Mouse (Mus musculus) intestine, postnatal 0 days (tissue): Measurements from ENCODE around the gene Ddx46. TPM values are rescaled to one million over a fixed set of nuclear protein-coding genes. Genes with fewer than 3 reads are reported as not detected.
"Not testable (repeated sequence)": the region's sequence is repeated elsewhere in the genome, so short reads cannot be mapped to it uniquely, and the experiment has no call there.

ENCODE experiments used
- ATAC-seq: fragments of 200-750 bp; cut with Nextera tagmentation; 2 replicates; pipeline ENCODE4 v1.8.0; 2017; ENCODE audit warnings: mild to moderate bottlenecking, moderate TSS enrichment, moderate library complexity
- H3K27ac ChIP-seq: fragments of 300-500 bp; sonication (generic); 2 replicates; pipeline ENCODE4 v1.5.1; 2014; ENCODE audit warnings: mild to moderate bottlenecking, low read depth, low read length, moderate library complexity
- H3K27me3 ChIP-seq: fragments of 300-500 bp; sonication (generic); replicated peaks from 2 replicates; pipeline ENCODE4 v1.6.1; 2014; ENCODE audit warnings: low read length, mixed read lengths; ENCODE audit not compliant: control insufficient read depth, insufficient read depth
- H3K36me3 ChIP-seq: fragments of 300-500 bp; sonication (generic); 2 replicates; pipeline ENCODE4 v1.6.1; 2014; ENCODE audit warnings: mild to moderate bottlenecking, moderate library complexity; ENCODE audit not compliant: control insufficient read depth, insufficient read depth
- H3K4me1 ChIP-seq: fragments of 300-500 bp; sonication (generic); replicated peaks from 2 replicates; pipeline ENCODE4 v1.6.1; 2014; ENCODE audit warnings: antibody characterized with exemption, low read length, mixed read lengths; ENCODE audit not compliant: control insufficient read depth, insufficient read depth
- H3K4me2 ChIP-seq: fragments of 300-500 bp; sonication (generic); replicated peaks from 2 replicates; pipeline ENCODE4 v1.6.1; 2014; ENCODE audit warnings: low read depth, mild to moderate bottlenecking, moderate library complexity
- H3K4me3 ChIP-seq: fragments of 300-500 bp; sonication (generic); 2 replicates; pipeline ENCODE4 v1.5.1; 2014; ENCODE audit warnings: low read depth, low read length
- H3K9ac ChIP-seq: fragments of 300-500 bp; sonication (generic); 2 replicates; pipeline ENCODE4 v1.6.1; 2014; ENCODE audit warnings: mild to moderate bottlenecking, low read depth, low read length
- H3K9me3 ChIP-seq: fragments of 300-500 bp; sonication (generic); 2 replicates; pipeline ENCODE4 v1.6.1; 2016; ENCODE audit warnings: mixed run types; ENCODE audit not compliant: control insufficient read depth
- CTCF ChIP-seq: sonication (generic); IDR thresholded peaks from 2 replicates; pipeline ENCODE4 v1.5.1; 2016; ENCODE audit warnings: low read depth, mild to moderate bottlenecking, control low read depth, antibody characterized with exemption, moderate library complexity
- WGBS: fragments of 180-500 bp; shearing (Covaris S2); extraction: QIAGEN DNeasy Blood & Tissue Kit; methylation state at CpG from one replicate; pipeline ENCODE4 v1.1.7; 2014; 5-methylcytosine and 5-hydroxymethylcytosine counted together
- polyA plus RNA-seq: library from polyadenylated mRNA; unstranded; fragments of >200 nt; fragmentation: Nextera tagmentation; extraction: Ambion mirVana; gene quantifications from 2 replicates; pipeline ENCODE4 v1.2.1, GENCODE M21; 2015

Ddx46 gene
- polyA plus RNA-seq, 1 experiment from 2014 or later, result 15.6 TPM

DNA sequence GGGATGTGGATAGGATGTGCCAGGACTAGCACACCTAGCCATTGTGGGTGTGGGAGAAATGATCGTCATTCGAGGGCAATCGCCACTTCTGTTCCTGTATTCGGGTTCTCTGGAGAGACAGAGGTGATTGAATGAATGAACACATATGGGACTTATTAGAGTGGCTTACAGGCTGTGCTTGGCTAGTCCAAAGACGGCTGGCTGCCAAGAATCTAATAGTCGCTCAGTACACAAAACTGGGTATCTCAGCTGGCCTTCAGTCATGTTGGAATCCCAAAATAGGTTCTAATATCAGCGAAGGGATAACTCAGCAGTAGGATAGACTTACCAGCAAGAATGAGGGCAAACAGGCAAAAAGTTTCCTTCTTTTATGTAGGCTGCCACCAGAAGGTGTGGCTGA, 22.8 kb upstream of the Ddx46 start:
- TF ChIP-seq CTCF, result no peak
- Histone ChIP-seq H3K4me2 (no peak overlapping the region), H3K4me1 (no peaks in the 10 kb centered on the region), H3K36me3 (peaks cover 35% of the 10 kb centered on the region), H3K9me3 (no peaks in the 10 kb centered on the region), H3K4me3 (no peak overlapping the region), H3K27ac (no peak overlapping the region), H3K9ac (no peak overlapping the region), H3K27me3 (no peaks in the 10 kb centered on the region)
- WGBS, result 90% methylated on average over 7 of the region's 7 CpGs
- no peak for ATAC-seq

DNA sequence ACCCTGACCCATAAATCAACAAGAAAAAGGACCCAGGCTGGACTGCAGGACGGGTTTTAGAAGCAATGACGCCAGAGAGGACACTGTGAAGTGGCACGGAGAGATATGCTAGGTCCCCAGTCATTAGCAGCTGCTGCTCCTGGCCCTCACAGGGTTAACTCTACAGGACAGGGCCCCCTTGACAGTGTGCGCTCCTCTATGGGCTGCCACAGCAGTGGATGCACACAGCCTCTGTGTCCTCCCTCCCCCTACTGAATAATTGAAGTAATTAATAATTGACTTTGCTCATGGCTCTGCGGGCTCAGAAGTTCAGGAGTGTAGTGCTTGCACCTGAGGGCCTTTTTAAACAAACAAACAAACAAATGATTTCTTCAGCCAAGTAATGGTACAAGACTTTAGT, 21.4 kb upstream of the Ddx46 start:
- WGBS, result 35% methylated on average over 5 of the region's 5 CpGs
- ATAC-seq, result peak; percentile 25; the same call in 1 of the 2 replicates
- no peaks in the 10 kb centered on the region for H3K27me3 ChIP-seq

DNA sequence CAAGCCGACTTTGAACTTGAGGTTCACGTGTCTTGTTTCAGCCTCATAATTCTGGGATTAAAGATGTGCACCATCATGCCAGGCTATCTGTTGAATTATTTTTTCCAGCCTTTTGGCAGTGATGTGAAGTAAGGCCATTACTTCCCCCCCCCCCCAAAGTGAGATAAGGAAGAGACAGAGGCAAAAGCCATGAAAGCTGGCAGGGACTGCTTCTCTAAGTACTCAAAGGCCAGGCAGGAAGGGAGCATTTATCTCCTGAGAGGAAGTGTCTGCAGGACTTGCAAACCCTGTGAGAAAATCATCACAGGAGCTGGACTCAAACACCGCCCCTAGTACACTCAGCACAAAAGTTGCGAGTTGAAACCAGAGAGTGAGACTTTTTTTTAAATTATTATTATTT, 15.5 kb upstream of the Ddx46 start:
- TF ChIP-seq CTCF, result no peak
- Histone ChIP-seq H3K4me3 (no peak overlapping the region), H3K4me2 (no peak overlapping the region), H3K27ac (no peak overlapping the region), H3K4me1 (no peaks in the 10 kb centered on the region), H3K9me3 (no peaks in the 10 kb centered on the region), H3K27me3 (no peaks in the 10 kb centered on the region), H3K9ac (no peak overlapping the region), H3K36me3 (no peaks in the 10 kb centered on the region)
- WGBS, result 76% methylated on average over 4 of the region's 4 CpGs
- ATAC-seq, result no peak

More for the DNA sequence above, 21.4 kb upstream of the Ddx46 start:
- H3K36me3 ChIP-seq, result peaks cover 22% of the 10 kb centered on the region
- H3K9me3 ChIP-seq, result no peaks in the 10 kb centered on the region
- H3K4me2 ChIP-seq, result no peak overlapping the region
- H3K4me3 ChIP-seq, result no peak overlapping the region
- H3K9ac ChIP-seq, result no peak overlapping the region
- no peaks in the 10 kb centered on the region for H3K4me1 ChIP-seq
- no peak for TF ChIP-seq CTCF
- H3K27ac ChIP-seq, result no peak overlapping the region

DNA sequence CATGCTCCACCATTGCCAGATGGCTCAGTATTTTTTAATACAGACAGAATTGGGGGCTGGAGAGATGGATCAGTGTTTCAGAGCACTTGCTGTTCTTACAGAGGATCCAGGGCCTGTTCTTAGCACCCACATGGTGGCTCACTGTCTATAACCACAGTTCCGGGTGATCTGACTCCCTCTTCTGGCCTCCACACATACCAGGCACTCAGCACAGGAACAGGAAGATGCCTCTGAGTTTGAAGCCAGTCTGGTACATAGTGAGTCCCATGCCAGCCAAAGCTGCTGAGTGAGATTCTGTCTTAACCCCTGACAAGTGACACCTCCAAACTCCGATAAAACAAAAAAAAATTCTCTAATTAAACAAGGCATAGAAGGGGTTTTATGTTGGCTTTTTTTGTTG, 14.6 kb upstream of the Ddx46 start:
- WGBS, result 83% methylated on average over 2 of the region's 2 CpGs
- TF ChIP-seq CTCF, result no peak

DNA sequence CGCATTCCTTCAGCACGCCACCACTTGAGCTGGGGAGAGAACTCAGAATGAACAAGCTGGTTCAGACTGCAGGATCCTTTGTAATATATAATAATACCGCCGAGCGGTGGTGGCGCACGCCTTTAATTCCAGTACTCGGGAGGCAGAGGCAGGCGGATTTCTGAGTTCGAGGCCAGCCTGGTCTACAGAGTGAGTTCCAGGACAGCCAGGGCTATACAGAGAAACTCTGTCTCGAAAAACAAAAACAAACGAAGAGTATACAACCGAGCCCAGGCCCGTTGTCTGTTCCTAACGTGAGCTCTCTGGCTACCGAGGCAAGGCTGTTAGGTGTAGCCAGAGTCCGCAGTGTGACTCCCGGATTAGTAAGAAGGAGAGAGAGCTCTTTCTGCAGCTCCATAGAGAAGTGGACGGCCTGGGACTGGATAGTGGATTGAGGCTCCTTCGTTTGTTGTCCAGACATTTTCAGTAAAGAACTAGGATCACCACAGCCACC, 12.6 kb upstream of the Ddx46 start:
- not testable (repeated sequence) for ATAC-seq, H3K27me3 ChIP-seq, H3K4me1 ChIP-seq, H3K9me3 ChIP-seq
- peak overlapping the region; percentile 58; the same call in 1 of the 2 replicates for H3K27ac ChIP-seq
- H3K4me2 ChIP-seq, result peak overlapping the region; percentile 80
- H3K36me3 ChIP-seq, result peaks cover 14% of the 10 kb centered on the region; the same call in 1 of the 2 replicates
- H3K4me3 ChIP-seq, result peak overlapping the region; percentile 88
- peak overlapping the region; percentile 84 for H3K9ac ChIP-seq
- WGBS, result 13% methylated on average over 20 of the region's 20 CpGs

More for the DNA sequence above, 14.6 kb upstream of the Ddx46 start:
- H3K4me3 ChIP-seq, result no peak overlapping the region
- 0 out of 2 replicates have a peak, but pooled peaks cover 5% of the 10 kb centered on the region for H3K36me3 ChIP-seq
- H3K4me1 ChIP-seq, result no peaks in the 10 kb centered on the region
- no peak overlapping the region for H3K4me2 ChIP-seq
- no peaks in the 10 kb centered on the region for H3K27me3 ChIP-seq
- no peaks in the 10 kb centered on the region for H3K9me3 ChIP-seq
- no peak for ATAC-seq
- no peak overlapping the region for H3K9ac ChIP-seq
- no peak overlapping the region for H3K27ac ChIP-seq

DNA sequence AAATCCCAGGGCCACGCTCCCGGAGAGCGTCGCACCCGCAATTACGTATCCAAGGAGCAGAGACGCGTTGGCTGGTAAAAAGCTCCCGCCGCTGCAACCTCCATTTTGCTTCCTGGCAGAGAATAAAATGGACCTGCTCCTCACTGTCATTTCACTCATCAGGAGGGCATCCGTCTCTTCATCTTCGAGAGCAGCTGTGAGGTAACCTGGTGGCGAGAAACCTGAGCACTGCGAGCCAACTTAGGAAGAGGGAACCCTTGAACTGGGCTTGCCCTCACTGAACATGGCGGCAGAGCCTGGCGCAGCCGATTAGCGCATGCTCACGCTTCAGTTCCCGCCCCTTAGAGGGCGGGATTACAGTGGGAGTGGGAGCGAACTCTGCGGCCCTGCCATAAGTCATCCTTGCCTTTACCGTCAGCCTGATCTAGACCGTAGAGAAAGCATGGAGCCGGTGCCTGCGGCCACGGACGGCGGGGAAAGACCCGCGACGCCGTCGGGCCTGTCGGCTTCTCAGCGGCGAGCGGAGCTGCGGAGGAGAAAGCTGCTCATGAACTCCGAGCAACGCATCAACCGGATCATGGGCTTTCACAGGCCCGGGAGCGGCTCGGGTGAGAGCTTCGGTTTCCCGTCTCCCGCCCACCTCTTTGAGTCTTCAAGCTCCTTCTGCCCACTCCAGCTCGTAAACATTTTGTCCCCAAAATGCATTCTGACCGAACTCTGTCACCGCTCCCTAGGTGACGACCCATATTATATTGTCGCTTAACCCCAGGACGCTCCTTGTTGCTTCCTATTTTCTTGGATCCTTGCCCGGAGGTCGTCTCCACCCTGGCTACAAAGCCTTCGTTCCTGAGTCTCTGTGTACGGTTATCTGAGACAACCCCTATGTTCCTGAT, 11.9 kb upstream of the Ddx46 start, which contains the start of gene Caml:
TSS of gene Caml (plus strand) at position 357 of the 893 bp plus-strand sequence.
- H3K9ac ChIP-seq, result peak within 1 kb of the TSS; percentile 84
- ATAC-seq, result peak; percentile 97
- peak within 1 kb of the TSS; percentile 88 for H3K4me3 ChIP-seq
- peaks cover 14% of the 10 kb centered on the region; the same call in 1 of the 2 replicates for H3K36me3 ChIP-seq
- TF ChIP-seq CTCF, result no peak; the same call in 1 of the 2 replicates
- under 1% methylated on average over 59 of the region's 59 CpGs for WGBS
- peak within 1 kb of the TSS; percentile 58 for H3K27ac ChIP-seq
- peak within 1 kb of the TSS; percentile 80 for H3K4me2 ChIP-seq
- H3K9me3 ChIP-seq, result no peaks in the 10 kb centered on the region
- no peaks in the 10 kb centered on the region for H3K4me1 ChIP-seq
- H3K27me3 ChIP-seq, result no peaks in the 10 kb centered on the region
